Mouse (Mus musculus): ENCODE results near the gene Mrpl33.

GRCm38 (mm10) chr5:31567951-31568657 is 28.6 kb upstream of the Mrpl33 start:
- TF ChIP-seq CTCF (IDR thresholded peaks at IDR 0.05; ENCODE audit: extremely low read depth, insufficient read depth, low read length), result no peak
- TF ChIP-seq POLR2A (IDR thresholded peaks at IDR 0.05; ENCODE audit: extremely low read depth, insufficient read depth, low read length), result no peak

Measured in cortical plate, adult 2 months (tissue).